Mouse (Mus musculus): ENCODE data around the gene 4930519P11Rik.

GRCm38 (mm10) chr2:154650404-154650803 lies 37.2 kb upstream of the 4930519P11Rik start:
- TF ChIP-seq POLR2A (IDR thresholded peaks at IDR 0.05; ENCODE audit: low read depth, low read length) (no peak), MEF2A (IDR thresholded peaks at IDR 0.05; ENCODE audit: borderline replicate concordance, low read depth, low read length) (no peak), EP300 (IDR thresholded peaks at IDR 0.05; ENCODE audit: low read length) (no peak), ZNF384 (IDR thresholded peaks at IDR 0.05; ENCODE audit: low read depth, low read length) (no peak), KAT2A (IDR thresholded peaks at IDR 0.05; ENCODE audit: insufficient replicate concordance, low read length) (no peak), TCF12 (IDR thresholded peaks at IDR 0.05; ENCODE audit: low read depth, low read length) (no peak), USF1 (IDR thresholded peaks at IDR 0.05; ENCODE audit: low read depth, low read length) (no peak), CHD2 (IDR thresholded peaks at IDR 0.05; ENCODE audit: low read length) (no peak), E2F4 (IDR thresholded peaks at IDR 0.05; ENCODE audit: insufficient replicate concordance, low read depth, low read length) (no peak), CTCF (conservative IDR thresholded peaks at IDR 0.05 in 1 of 2, IDR thresholded peaks at IDR 0.05 in 1 of 2; ENCODE audit: low read depth in 2 of 2, low read length in 2 of 2) (no peak), SMC3 (IDR thresholded peaks at IDR 0.05; ENCODE audit: low read depth, low read length) (no peak), MYC (IDR thresholded peaks at IDR 0.05; ENCODE audit: low read depth, low read length) (no peak)
